Mouse (Mus musculus) lung, embryonic 15.5 days (tissue): Measurements from ENCODE around the gene Hbb-bh1. TPM values are rescaled to one million over a fixed set of nuclear protein-coding genes. Genes with fewer than 3 reads are reported as not detected.
"Not testable (repeated sequence)": the region's sequence is repeated elsewhere in the genome, so short reads cannot be mapped to it uniquely, and the experiment has no call there.

Experiments
- ATAC-seq: fragments of 200-750 bp; cut with Nextera tagmentation; 2 replicates; pipeline ENCODE4 v1.8.0; 2017; ENCODE audit warnings: moderate number of reproducible peaks, borderline replicate concordance; ENCODE audit not compliant: low FRiP score, low TSS enrichment; ENCODE audit errors: extremely low read depth
- H3K27ac ChIP-seq: fragments of 300-500 bp; sonication (generic); 2 replicates; pipeline ENCODE4 v1.5.1; 2015; ENCODE audit warnings: moderate library complexity, mild to moderate bottlenecking, inconsistent platforms
- H3K27me3 ChIP-seq: fragments of 300-500 bp; sonication (generic); 2 replicates; pipeline ENCODE4 v1.6.1; 2015; ENCODE audit warnings: inconsistent platforms
- H3K36me3 ChIP-seq: fragments of 300-500 bp; sonication (generic); 2 replicates; pipeline ENCODE4 v1.6.1; 2015; ENCODE audit warnings: inconsistent platforms
- H3K4me1 ChIP-seq: fragments of 300-500 bp; sonication (generic); 2 replicates; pipeline ENCODE4 v1.6.1; 2015; ENCODE audit warnings: inconsistent platforms
- H3K4me2 ChIP-seq: fragments of 300-500 bp; sonication (generic); 2 replicates; pipeline ENCODE4 v1.6.1; 2015; ENCODE audit warnings: inconsistent platforms, mild to moderate bottlenecking, moderate library complexity
- H3K4me3 ChIP-seq: fragments of 300-500 bp; sonication (generic); 2 replicates; pipeline ENCODE4 v1.5.1; 2015; ENCODE audit warnings: mild to moderate bottlenecking, inconsistent platforms
- H3K9ac ChIP-seq: fragments of 300-500 bp; sonication (generic); 2 replicates; pipeline ENCODE4 v1.6.1; 2015; ENCODE audit warnings: inconsistent platforms
- H3K9me3 ChIP-seq: fragments of 300-500 bp; sonication (generic); 2 replicates; pipeline ENCODE4 v1.6.1; 2016; ENCODE audit warnings: inconsistent platforms
- WGBS: fragments of 180-500 bp; shearing (Covaris S2); methylation state at CpG from one replicate; pipeline ENCODE4 v1.1.7; 2015; 5-methylcytosine and 5-hydroxymethylcytosine counted together
- polyA plus RNA-seq: library from polyadenylated mRNA; unstranded; fragments of >200 nt; fragmentation: Nextera tagmentation; extraction: Ambion mirVana; gene quantifications from 2 replicates; pipeline ENCODE4 v1.2.1, GENCODE M21; 2015

Hbb-bh1 gene
- polyA plus RNA-seq, 1 experiment from 2014 or later = 8.2 TPM

DNA sequence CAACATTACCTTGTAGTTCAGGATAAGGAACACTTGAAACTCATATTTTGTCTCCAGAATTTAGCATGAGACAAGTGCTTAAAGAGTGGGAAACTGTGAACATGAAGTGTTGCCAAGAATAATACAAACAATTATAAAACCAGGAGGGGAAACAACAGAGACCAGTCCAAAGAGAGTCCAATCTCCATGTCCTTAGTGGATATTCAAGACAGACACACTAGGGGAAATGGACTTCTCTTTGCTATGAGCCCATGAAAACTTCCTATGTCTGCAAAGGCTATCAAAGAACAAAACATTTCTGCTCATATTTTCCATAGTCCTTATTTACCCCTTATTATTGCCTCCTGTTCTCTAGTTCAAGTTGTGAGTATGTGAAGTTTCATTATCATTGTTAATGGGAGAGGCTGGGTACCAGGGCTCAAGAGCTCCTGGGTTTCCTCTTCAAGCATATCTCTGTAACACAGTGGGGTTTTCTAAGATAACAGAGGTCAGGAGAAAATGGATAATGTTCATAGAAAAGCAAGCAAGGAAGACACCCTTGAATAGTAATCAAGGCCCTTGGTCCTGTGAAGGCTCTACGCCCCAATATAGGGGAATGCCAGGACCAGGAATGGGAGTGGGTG is 31.6 kb downstream of the Hbb-bh1 start:
- Histone ChIP-seq H3K4me3 (no peak overlapping the region), H3K36me3 (no peaks in the 10 kb centered on the region), H3K4me2 (no peak overlapping the region), H3K9me3 (no peaks in the 10 kb centered on the region), H3K9ac (no peak overlapping the region), H3K27me3 (no peaks in the 10 kb centered on the region), H3K27ac (no peak overlapping the region), H3K4me1 (no peaks in the 10 kb centered on the region)
- 84% methylated on average over 1 of the region's 1 CpGs for WGBS
- no peak for ATAC-seq

DNA sequence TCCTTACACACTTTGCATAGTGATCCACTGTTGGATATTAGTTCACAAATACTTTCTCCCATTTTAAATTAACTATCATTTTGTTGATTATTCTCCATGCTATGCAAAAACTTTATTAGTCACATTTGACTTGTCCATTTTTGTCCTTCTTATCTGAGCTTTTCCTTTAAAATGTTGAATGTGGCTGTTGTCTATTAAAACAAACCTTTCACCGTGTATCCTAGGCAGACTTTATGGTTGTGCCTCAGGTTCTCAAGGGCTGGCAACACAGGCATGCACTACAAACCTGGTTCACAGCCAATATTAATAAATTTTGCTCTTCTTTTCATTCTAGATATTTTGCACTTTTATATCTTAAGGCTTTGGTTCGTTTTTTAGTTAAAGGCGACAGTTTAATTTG is 32.2 kb downstream of the Hbb-bh1 start:
- no peaks in the 10 kb centered on the region for H3K9me3 ChIP-seq
- H3K4me2 ChIP-seq = no peak overlapping the region
- no peaks in the 10 kb centered on the region for H3K4me1 ChIP-seq
- H3K9ac ChIP-seq = no peak overlapping the region
- H3K36me3 ChIP-seq = no peaks in the 10 kb centered on the region
- no peak overlapping the region for H3K27ac ChIP-seq
- no peak for ATAC-seq
- 70% methylated on average over 3 of the region's 3 CpGs for WGBS
- H3K4me3 ChIP-seq = no peak overlapping the region
- H3K27me3 ChIP-seq = no peaks in the 10 kb centered on the region

DNA sequence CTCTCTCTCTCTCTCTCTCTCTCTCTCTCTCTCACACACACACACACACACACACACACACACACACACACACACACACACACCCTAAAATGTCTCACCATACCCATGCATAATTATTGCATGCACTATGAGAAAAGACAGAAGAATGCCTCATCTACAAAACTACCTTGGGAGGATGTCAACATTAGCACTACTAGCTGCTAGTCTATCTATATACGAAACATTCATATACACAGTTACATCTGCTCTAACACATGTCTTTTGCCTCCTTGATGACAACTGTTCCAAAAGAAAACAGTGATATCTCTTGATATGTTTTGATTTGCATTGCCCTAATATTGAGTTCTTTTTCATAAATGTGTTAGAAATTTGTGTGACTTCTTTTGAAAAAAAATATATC is 32.7 kb downstream of the Hbb-bh1 start:
- WGBS = 71% methylated on average over 1 of the region's 1 CpGs
- Histone ChIP-seq H3K9me3 (no peaks in the 10 kb centered on the region), H3K4me2 (no peak overlapping the region), H3K4me1 (no peaks in the 10 kb centered on the region), H3K4me3 (no peak overlapping the region), H3K27ac (no peak overlapping the region), H3K27me3 (no peaks in the 10 kb centered on the region), H3K9ac (no peak overlapping the region), H3K36me3 (no peaks in the 10 kb centered on the region)
- ATAC-seq = no peak

GRCm38 (mm10) chr7:103809801-103810155 is 33.2 kb downstream of the Hbb-bh1 start:
- Histone ChIP-seq H3K27ac (no peak overlapping the region), H3K9me3 (no peaks in the 10 kb centered on the region), H3K27me3 (no peaks in the 10 kb centered on the region), H3K4me2 (no peak overlapping the region), H3K4me3 (no peak overlapping the region), H3K36me3 (no peaks in the 10 kb centered on the region), H3K4me1 (no peaks in the 10 kb centered on the region), H3K9ac (no peak overlapping the region)
- 48% methylated on average over 1 of the region's 1 CpGs for WGBS
- ATAC-seq = no peak

DNA sequence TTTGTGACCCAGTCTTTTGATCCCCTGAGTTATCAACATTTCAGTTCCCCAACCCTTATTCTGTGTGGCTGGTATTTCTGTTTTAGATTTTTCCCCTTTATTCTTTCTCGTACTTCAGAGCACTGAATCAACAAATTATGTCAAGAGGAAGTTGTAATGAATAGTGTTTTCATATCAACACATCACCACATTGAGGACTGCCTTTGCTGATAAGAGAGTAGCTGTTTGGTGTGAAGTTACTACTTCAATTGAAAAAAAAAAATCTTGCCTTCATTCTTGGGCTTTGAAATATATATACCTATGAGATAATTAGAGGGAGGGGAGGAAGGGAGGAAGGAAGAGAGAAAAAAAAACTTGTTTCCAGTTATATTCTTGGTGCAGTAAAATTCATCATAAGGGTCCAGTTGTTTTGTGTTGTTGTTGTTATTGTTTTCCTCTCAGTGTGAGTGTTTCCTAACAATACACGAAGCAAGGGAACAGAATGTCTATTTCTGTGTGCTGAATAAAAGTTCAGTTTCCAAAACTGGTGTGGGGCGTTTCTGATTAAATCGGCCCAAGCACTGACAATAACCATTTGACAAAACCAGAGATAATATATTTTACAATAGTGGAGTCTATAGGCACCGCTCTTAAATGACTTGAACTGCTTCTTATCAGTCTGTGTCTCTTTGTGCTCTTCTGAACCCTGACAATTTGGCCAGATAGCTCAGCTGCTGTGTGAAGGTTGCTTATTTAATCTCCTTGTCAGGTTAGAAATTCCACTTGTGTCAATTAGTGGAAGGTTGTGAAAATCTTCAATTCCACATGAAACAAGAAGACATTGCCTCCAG is 33.8 kb downstream of the Hbb-bh1 start:
- no peak for ATAC-seq
- 43% methylated on average over 5 of the region's 5 CpGs for WGBS

GRCm38 (mm10) chr7:103808120-103808519 is 34.8 kb downstream of the Hbb-bh1 start:
- not testable (repeated sequence) for ATAC-seq, H3K4me1 ChIP-seq, H3K36me3 ChIP-seq, H3K27me3 ChIP-seq, H3K4me2 ChIP-seq, H3K9ac ChIP-seq, H3K4me3 ChIP-seq, H3K9me3 ChIP-seq, H3K27ac ChIP-seq
- WGBS = 77% methylated on average over 2 of the region's 2 CpGs

More for the DNA sequence above, 33.8 kb downstream of the Hbb-bh1 start:
- no peaks in the 10 kb centered on the region for H3K36me3 ChIP-seq
- no peak overlapping the region for H3K9ac ChIP-seq
- no peaks in the 10 kb centered on the region for H3K9me3 ChIP-seq
- no peak overlapping the region for H3K27ac ChIP-seq
- no peaks in the 10 kb centered on the region for H3K4me1 ChIP-seq
- H3K4me3 ChIP-seq = no peak overlapping the region
- no peak overlapping the region for H3K4me2 ChIP-seq
- H3K27me3 ChIP-seq = no peaks in the 10 kb centered on the region

GRCm38 (mm10) chr7:103806856-103807255 is 36.1 kb downstream of the Hbb-bh1 start:
- H3K27me3 ChIP-seq = no peaks in the 10 kb centered on the region
- no peaks in the 10 kb centered on the region for H3K36me3 ChIP-seq
- H3K4me2 ChIP-seq = no peak overlapping the region
- H3K4me3 ChIP-seq = no peak overlapping the region
- ATAC-seq = no peak
- H3K9me3 ChIP-seq = no peaks in the 10 kb centered on the region
- no peak overlapping the region for H3K9ac ChIP-seq
- no peaks in the 10 kb centered on the region for H3K4me1 ChIP-seq
- no peak overlapping the region for H3K27ac ChIP-seq
- 68% methylated on average over 1 of the region's 1 CpGs for WGBS

DNA sequence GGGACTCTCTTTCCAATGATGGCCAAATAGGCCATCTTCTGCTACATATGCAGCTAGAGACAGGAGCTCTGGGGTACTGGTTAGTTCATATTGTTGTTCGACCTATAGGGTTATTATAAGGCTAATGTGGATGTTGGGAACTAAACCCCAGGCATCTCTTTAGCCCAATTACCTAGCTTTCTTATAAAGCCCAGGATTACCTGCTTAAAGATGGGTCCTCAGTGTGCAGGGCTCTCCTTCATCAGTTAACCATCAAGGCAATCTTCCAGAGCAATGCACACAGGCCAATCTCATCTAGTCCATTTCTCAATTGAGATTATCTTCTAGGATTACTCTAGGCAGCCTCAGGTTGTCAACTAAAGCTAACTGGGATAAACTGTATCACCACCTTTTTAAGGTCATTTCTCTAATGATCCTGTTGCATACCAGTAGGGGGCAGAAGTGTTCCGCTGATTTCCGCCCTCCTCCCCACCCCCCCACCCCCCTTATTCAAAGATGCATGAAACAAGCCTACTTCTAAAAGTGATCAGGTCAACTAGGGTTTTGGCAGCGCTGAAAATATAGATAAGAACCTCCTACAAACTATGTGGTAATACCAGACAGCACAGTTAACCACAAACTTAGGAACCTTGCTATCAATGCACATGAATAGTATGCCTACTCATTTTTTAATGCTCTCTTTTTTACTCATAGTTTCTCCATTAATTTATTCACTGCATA is 50.1 kb downstream of the Hbb-bh1 start:
- ATAC-seq = no peak

DNA sequence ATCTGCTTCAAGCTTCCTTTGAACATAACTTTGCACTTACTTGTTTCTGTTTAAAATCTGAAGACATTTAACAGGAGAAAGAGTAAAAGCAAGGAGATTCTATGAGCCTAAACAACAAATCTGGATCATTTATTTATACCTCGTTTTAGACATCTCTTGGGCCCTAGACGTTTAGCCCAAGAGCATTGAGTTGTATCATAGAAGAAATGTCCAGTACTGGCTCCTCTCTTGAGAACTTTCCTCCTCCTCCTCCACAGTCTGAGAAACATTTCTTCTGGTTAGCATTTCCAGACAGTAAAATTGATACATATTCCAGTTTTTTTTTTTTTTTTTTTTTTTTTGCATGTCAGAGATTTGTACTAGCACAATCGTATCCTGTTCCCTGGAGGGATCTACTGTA is 51.2 kb downstream of the Hbb-bh1 start, which contains the start of gene Olfr67:
Gene Olfr67, minus strand, starts transcription at position 101 of the 400 bp plus-strand sequence.
- H3K27me3 ChIP-seq = no peaks in the 10 kb centered on the region
- no peak within 1 kb of the TSS for H3K4me3 ChIP-seq
- no peak within 1 kb of the TSS for H3K9ac ChIP-seq
- no peaks in the 10 kb centered on the region for H3K9me3 ChIP-seq
- no peak for ATAC-seq
- no peak within 1 kb of the TSS for H3K27ac ChIP-seq
- no peak within 1 kb of the TSS for H3K4me2 ChIP-seq
- 55% methylated on average over 3 of the region's 3 CpGs for WGBS
- no peaks in the 10 kb centered on the region for H3K4me1 ChIP-seq
- H3K36me3 ChIP-seq = no peaks in the 10 kb centered on the region

More for the DNA sequence above, 50.1 kb downstream of the Hbb-bh1 start:
- no peak overlapping the region for H3K4me3 ChIP-seq
- no peak overlapping the region for H3K4me2 ChIP-seq
- H3K9me3 ChIP-seq = no peaks in the 10 kb centered on the region
- no peaks in the 10 kb centered on the region for H3K4me1 ChIP-seq
- no peaks in the 10 kb centered on the region for H3K27me3 ChIP-seq
- WGBS = 25% methylated on average over 4 of the region's 4 CpGs
- no peaks in the 10 kb centered on the region for H3K36me3 ChIP-seq
- no peak overlapping the region for H3K27ac ChIP-seq
- H3K9ac ChIP-seq = no peak overlapping the region

Other genes starting within 250 kb of the Hbb-bh1 start
- not detected in 2 replicates for gene Olfr619, start 242.6 kb downstream of the Hbb-bh1 start, polyA plus RNA-seq
- not detected in 2 replicates for gene Olfr620, start 230.6 kb downstream of the Hbb-bh1 start, polyA plus RNA-seq
- gene Olfr622, start 200.5 kb downstream of the Hbb-bh1 start, polyA plus RNA-seq = not detected in 2 replicates
- not detected in 2 replicates for gene Olfr623, start 179.5 kb downstream of the Hbb-bh1 start, polyA plus RNA-seq
- gene Olfr624, start 172.0 kb downstream of the Hbb-bh1 start, polyA plus RNA-seq = 0.04 TPM in 1 of 2 replicates, not detected in the other
- not detected in 2 replicates for gene Olfr625-ps1, start 160.4 kb downstream of the Hbb-bh1 start, polyA plus RNA-seq
- gene Olfr243, start 128.5 kb downstream of the Hbb-bh1 start, polyA plus RNA-seq = not detected in 2 replicates
- not detected in 2 replicates for gene Olfr628, start 112.8 kb downstream of the Hbb-bh1 start, polyA plus RNA-seq
- gene Olfr629, start 98.2 kb downstream of the Hbb-bh1 start, polyA plus RNA-seq = not detected in 2 replicates
- not detected in 2 replicates for gene Olfr630, start 85.8 kb downstream of the Hbb-bh1 start, polyA plus RNA-seq
- not detected in 2 replicates for gene Olfr69, start 71.6 kb downstream of the Hbb-bh1 start, polyA plus RNA-seq
- gene Olfr68, start 63.5 kb downstream of the Hbb-bh1 start, polyA plus RNA-seq = not detected in 2 replicates
- not detected in 2 replicates for gene Olfr67, start 51.3 kb downstream of the Hbb-bh1 start, polyA plus RNA-seq
- gene Hbb-bt, start 29.2 kb downstream of the Hbb-bh1 start, polyA plus RNA-seq = 4,716 and 5,311 TPM in 2 replicates
- 14,530 and 15,290 TPM in 2 replicates for gene Hbb-bs, start 15.1 kb downstream of the Hbb-bh1 start, polyA plus RNA-seq
- not detected in 2 replicates for gene Hbb-bh2, start 2.6 kb downstream of the Hbb-bh1 start, polyA plus RNA-seq
- 807 and 1,263 TPM in 2 replicates for gene Hbb-y, start 10.1 kb upstream of the Hbb-bh1 start, polyA plus RNA-seq
- not detected in 2 replicates for gene Olfr66, start 43.1 kb upstream of the Hbb-bh1 start, polyA plus RNA-seq
- not detected in 2 replicates for gene Olfr64, start 51.3 kb upstream of the Hbb-bh1 start, polyA plus RNA-seq
- not detected in 2 replicates for gene Olfr65, start 60.3 kb upstream of the Hbb-bh1 start, polyA plus RNA-seq
- not detected in 2 replicates for gene Olfr631, start 85.7 kb upstream of the Hbb-bh1 start, polyA plus RNA-seq
- gene Olfr632, start 91.2 kb upstream of the Hbb-bh1 start, polyA plus RNA-seq = not detected in 2 replicates
- gene Olfr633, start 101.3 kb upstream of the Hbb-bh1 start, polyA plus RNA-seq = not detected in 2 replicates
- gene Olfr635, start 128.0 kb upstream of the Hbb-bh1 start, polyA plus RNA-seq = not detected in 2 replicates
- gene Olfr638, start 155.6 kb upstream of the Hbb-bh1 start, polyA plus RNA-seq = not detected in 2 replicates
- gene Olfr639, start 174.1 kb upstream of the Hbb-bh1 start, polyA plus RNA-seq = not detected in 2 replicates
- not detected in 2 replicates for gene Olfr640, start 182.4 kb upstream of the Hbb-bh1 start, polyA plus RNA-seq
- not detected in 2 replicates for gene Olfr641, start 192.3 kb upstream of the Hbb-bh1 start, polyA plus RNA-seq
- not detected in 2 replicates for gene Olfr642, start 209.5 kb upstream of the Hbb-bh1 start, polyA plus RNA-seq
- gene 4930516K23Rik, start 218.3 kb upstream of the Hbb-bh1 start, polyA plus RNA-seq = not detected in 2 replicates
- not detected in 2 replicates for gene Olfr644, start 228.7 kb upstream of the Hbb-bh1 start, polyA plus RNA-seq
- gene Olfr645, start 242.3 kb upstream of the Hbb-bh1 start, polyA plus RNA-seq = not detected in 2 replicates